Mouse (Mus musculus) heart, embryonic 14.5 days (tissue): ENCODE data around the gene Eri2. TPM values are rescaled to one million over a fixed set of nuclear protein-coding genes. Genes with fewer than 3 reads are reported as not detected.

Experiments used
- ATAC-seq: fragments of 200-750 bp; cut with Nextera tagmentation; 2 replicates; pipeline ENCODE4 v1.8.0; 2017; ENCODE audit warnings: low read depth, moderate TSS enrichment; ENCODE audit not compliant: insufficient number of reproducible peaks, insufficient read depth, low FRiP score
- H3K27ac ChIP-seq, 2 experiments: fragments of 200-500 bp in 1 of 2; fragments of 300-500 bp in 1 of 2; sonication (generic) in 1 of 2; replicated peaks in 1 of 2; 2 replicates each; pipeline ENCODE4 v1.5.1; 2012 to 2014; ENCODE audit warnings: low read depth in 2 of 2, low read length in 2 of 2, control low read depth in 1 of 2, mild to moderate bottlenecking in 1 of 2, mixed read lengths in 1 of 2; ENCODE audit not compliant: control insufficient read depth in 1 of 2, insufficient read depth in 1 of 2
- H3K27me3 ChIP-seq: fragments of 300-500 bp; sonication (generic); 2 replicates; pipeline ENCODE4 v1.6.1; 2014; ENCODE audit warnings: mild to moderate bottlenecking, low read length, control low read depth; ENCODE audit not compliant: control insufficient read depth, insufficient read depth
- H3K36me3 ChIP-seq: fragments of 300-500 bp; sonication (generic); 2 replicates; pipeline ENCODE4 v1.6.1; 2014; ENCODE audit warnings: mild to moderate bottlenecking, control low read depth, low read length, mixed read lengths; ENCODE audit not compliant: control insufficient read depth, insufficient read depth
- H3K4me1 ChIP-seq, 2 experiments: fragments of 200-500 bp in 1 of 2; fragments of 300-500 bp in 1 of 2; sonication (generic) in 1 of 2; 2 replicates each; pipeline ENCODE4 v1.6.1; 2012 to 2014; ENCODE audit warnings: low read length in 2 of 2, control low read depth in 1 of 2, mixed read lengths in 1 of 2; ENCODE audit not compliant: control insufficient read depth in 2 of 2, insufficient read depth in 2 of 2
- H3K4me2 ChIP-seq: fragments of 300-500 bp; sonication (generic); 2 replicates; pipeline ENCODE4 v1.6.1; 2014; ENCODE audit warnings: mild to moderate bottlenecking, low read length
- H3K4me3 ChIP-seq, 2 experiments: fragments of 200-500 bp in 1 of 2; fragments of 300-500 bp in 1 of 2; sonication (generic) in 1 of 2; 2 replicates each; pipeline ENCODE4 v1.5.1; 2012 to 2014; ENCODE audit warnings: low read length in 2 of 2, mild to moderate bottlenecking in 2 of 2, control low read depth in 1 of 2, low read depth in 1 of 2, moderate library complexity in 1 of 2; ENCODE audit not compliant: control insufficient read depth in 1 of 2, insufficient read depth in 1 of 2
- H3K9ac ChIP-seq: fragments of 300-500 bp; sonication (generic); 2 replicates; pipeline ENCODE4 v1.6.1; 2014; ENCODE audit warnings: mild to moderate bottlenecking, low read length
- H3K9me3 ChIP-seq: fragments of 300-500 bp; sonication (generic); 2 replicates; pipeline ENCODE4 v1.6.1; 2016; ENCODE audit warnings: low read length, control low read depth; ENCODE audit not compliant: control insufficient read depth
- WGBS: fragments of 180-500 bp; shearing (Covaris S2); extraction: QIAGEN DNeasy Blood & Tissue Kit; methylation state at CpG from one replicate; pipeline ENCODE4 v1.1.7; 2014; 5-methylcytosine and 5-hydroxymethylcytosine counted together
- polyA plus RNA-seq: library from polyadenylated mRNA; unstranded; fragments of >200 nt; fragmentation: Nextera tagmentation; extraction: Ambion mirVana; gene quantifications from 2 replicates; pipeline ENCODE4 v1.2.1, GENCODE M21; 2014

Gene Eri2
- polyA plus RNA-seq, 1 experiment from 2014 or later = 14.4 TPM

GRCm38 (mm10) chr7:119800488-119800887 is 6.6 kb upstream of the Eri2 start:
- Histone ChIP-seq H3K36me3 (peaks cover 14% of the 10 kb centered on the region), H3K4me3 (no peak overlapping the region), H3K27ac (no peak overlapping the region), H3K4me2 (no peak overlapping the region), H3K9me3 (no peaks in the 10 kb centered on the region), H3K27me3 (no peaks in the 10 kb centered on the region), H3K4me1 (no peaks in the 10 kb centered on the region), H3K9ac (no peak overlapping the region)
- 95% methylated on average over 3 of the region's 3 CpGs for WGBS
- no peak for ATAC-seq

GRCm38 (mm10) chr7:119795311-119795710 is 1.5 kb upstream of the Eri2 start:
- ATAC-seq = no peak
- H3K36me3 ChIP-seq = peaks cover 13% of the 10 kb centered on the region
- peaks cover 0 to 11% of the 10 kb centered on the region in 2 experiments; a peak in 1 of 4 replicates for H3K4me1 ChIP-seq
- H3K27ac ChIP-seq = no peak overlapping the region
- peak overlapping the region; percentile 82 for H3K4me2 ChIP-seq
- H3K9me3 ChIP-seq = no peaks in the 10 kb centered on the region
- H3K27me3 ChIP-seq = no peaks in the 10 kb centered on the region
- peak overlapping the region in 1 of 2 experiments; percentile 81; a peak in 1 of 4 replicates for H3K4me3 ChIP-seq
- H3K9ac ChIP-seq = peak overlapping the region; percentile 51; the same call in 1 of the 2 replicates

- Histone ChIP-seq H3K9me3 (no peaks in the 10 kb centered on the region), H3K27me3 (no peaks in the 10 kb centered on the region), H3K9ac (peak overlapping the region; percentile 86), H3K4me3 (peak overlapping the region; percentile 61 to 81), H3K4me2 (peak overlapping the region; percentile 82), H3K4me1 (peaks cover 0 to 11% of the 10 kb centered on the region in 2 experiments; a peak in 1 of 4 replicates), H3K27ac (peak overlapping the region; percentile 69 to 82), H3K36me3 (peaks cover 23% of the 10 kb centered on the region)
- 0% methylated on average over 20 of the region's 21 CpGs for WGBS
- ATAC-seq = peak; percentile 66
Measured at GRCm38 (mm10) chr7:119794251-119794638, 387 bp upstream of the Eri2 start.

- Histone ChIP-seq H3K9me3 (no peaks in the 10 kb centered on the region), H3K4me3 (no peak overlapping the region), H3K4me1 (peaks cover 0 to 6% of the 10 kb centered on the region in 2 experiments; a peak in 1 of 4 replicates), H3K4me2 (no peak overlapping the region), H3K36me3 (peaks cover 67% of the 10 kb centered on the region), H3K27ac (no peak overlapping the region), H3K9ac (no peak overlapping the region), H3K27me3 (no peaks in the 10 kb centered on the region)
- 86% methylated on average over 3 of the region's 3 CpGs for WGBS
- no peak for ATAC-seq
Measured at GRCm38 (mm10) chr7:119789024-119789423, 4.8 kb downstream of the Eri2 start.

- Histone ChIP-seq H3K27me3 (no peaks in the 10 kb centered on the region), H3K9ac (no peak overlapping the region), H3K4me2 (no peak overlapping the region), H3K4me3 (no peak overlapping the region), H3K36me3 (peaks cover 68% of the 10 kb centered on the region), H3K9me3 (no peaks in the 10 kb centered on the region), H3K27ac (no peak overlapping the region), H3K4me1 (no peaks in the 10 kb centered on the region)
- WGBS = 86% methylated on average over 5 of the region's 5 CpGs
- no peak for ATAC-seq
Measured at GRCm38 (mm10) chr7:119784908-119785307, 8.9 kb downstream of the Eri2 start.

GRCm38 (mm10) chr7:119783453-119783852 is 10.4 kb downstream of the Eri2 start:
- H3K9me3 ChIP-seq = no peaks in the 10 kb centered on the region
- no peak overlapping the region for H3K9ac ChIP-seq
- no peak overlapping the region for H3K4me3 ChIP-seq
- no peak overlapping the region for H3K27ac ChIP-seq
- no peaks in the 10 kb centered on the region for H3K27me3 ChIP-seq
- H3K36me3 ChIP-seq = peaks cover 54% of the 10 kb centered on the region
- no peaks in the 10 kb centered on the region for H3K4me1 ChIP-seq
- WGBS = 92% methylated on average over 2 of the region's 2 CpGs
- H3K4me2 ChIP-seq = no peak overlapping the region
- no peak for ATAC-seq

- no peaks in the 10 kb centered on the region for H3K27me3 ChIP-seq
- WGBS = 91% methylated on average over 8 of the region's 8 CpGs
Measured at GRCm38 (mm10) chr7:119769895-119770294, 24.0 kb downstream of the Eri2 start.

GRCm38 (mm10) chr7:119766996-119767395 is 26.9 kb downstream of the Eri2 start:
- ATAC-seq = no peak
- H3K27me3 ChIP-seq = no peaks in the 10 kb centered on the region
- no peaks in the 10 kb centered on the region for H3K36me3 ChIP-seq
- H3K27ac ChIP-seq = no peak overlapping the region
- no peaks in the 10 kb centered on the region for H3K9me3 ChIP-seq
- H3K4me1 ChIP-seq = no peaks in the 10 kb centered on the region
- WGBS = 75% methylated on average over 6 of the region's 6 CpGs
- H3K4me3 ChIP-seq = no peak overlapping the region
- no peak overlapping the region for H3K4me2 ChIP-seq
- H3K9ac ChIP-seq = no peak overlapping the region

More at GRCm38 (mm10) chr7:119769895-119770294, 24.0 kb downstream of the Eri2 start:
- Histone ChIP-seq H3K36me3 (no peaks in the 10 kb centered on the region), H3K4me3 (no peak overlapping the region), H3K9me3 (no peaks in the 10 kb centered on the region), H3K4me1 (no peaks in the 10 kb centered on the region), H3K27ac (no peak overlapping the region), H3K4me2 (no peak overlapping the region), H3K9ac (no peak overlapping the region)
- no peak for ATAC-seq
